Mouse (Mus musculus): ENCODE data around the gene Mtmr3.

DNA sequence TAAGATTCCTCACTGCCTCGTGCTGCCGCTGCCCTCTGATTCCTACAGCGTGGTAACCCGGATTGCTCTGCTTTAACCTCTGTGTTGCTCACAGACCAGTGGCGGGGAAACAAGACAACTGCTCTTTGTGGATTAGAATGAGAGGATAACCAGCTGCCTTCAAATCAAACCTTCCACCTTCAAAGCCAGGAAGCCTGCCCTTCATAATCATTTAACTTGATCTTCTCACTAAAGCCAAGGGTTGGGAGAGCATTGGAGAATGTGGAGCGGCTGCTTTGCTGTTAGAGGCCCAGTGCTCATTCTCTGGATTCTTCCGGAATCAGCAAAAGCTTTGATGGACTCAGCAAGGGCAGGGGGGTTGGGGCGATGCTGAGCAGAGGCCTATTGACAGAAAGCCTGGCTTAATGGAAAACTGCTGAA lies 35.2 kb upstream of the Mtmr3 start:
- no peak for TF ChIP-seq POLR2A (IDR thresholded peaks at IDR 0.05; ENCODE audit: low read depth, low read length)
- TF ChIP-seq CTCF (IDR thresholded peaks at IDR 0.05; ENCODE audit: extremely low read depth, insufficient read depth, insufficient read length, insufficient replicate concordance) = no peak
